Mouse (Mus musculus) MEL (cell line): ENCODE measurements around the gene Rsg1. TPM values are rescaled to one million over a fixed set of nuclear protein-coding genes. Genes with fewer than 3 reads are reported as not detected.

Source experiments
- DNase-seq: peaks from one replicate; pipeline ENCODE4 v3.0.0; 2011; ENCODE audit warnings: low read depth, low spot score
- H3K27ac ChIP-seq: 2 replicates; pipeline ENCODE4 v1.5.1; 2012; ENCODE audit warnings: low read depth, mild to moderate bottlenecking, control low read depth, low read length, moderate library complexity; ENCODE audit not compliant: control insufficient read depth
- H3K27me3 ChIP-seq, 2 experiments: fragments of 150-350 bp in 1 of 2; sonication (generic) in 1 of 2; 2 replicates each; pipeline ENCODE4 v1.6.1; 2012; ENCODE audit warnings: low read length in 2 of 2, mild to moderate bottlenecking in 2 of 2, improper control_type of control experiment in 1 of 2, moderate library complexity in 1 of 2; ENCODE audit not compliant: insufficient read depth in 2 of 2, control insufficient read depth in 1 of 2
- H3K36me3 ChIP-seq, 2 experiments: 2 replicates each; pipeline ENCODE4 v1.6.1; 2012 to 2014; ENCODE audit warnings: low read length in 2 of 2, improper control_type of control experiment in 1 of 2, inconsistent platforms in 1 of 2, mild to moderate bottlenecking in 1 of 2; ENCODE audit not compliant: insufficient read depth in 2 of 2, control insufficient read depth in 1 of 2
- H3K4me1 ChIP-seq, 2 experiments: fragments of 150-350 bp in 1 of 2; sonication (generic) in 1 of 2; 2 replicates each; pipeline ENCODE4 v1.6.1; 2012; ENCODE audit warnings: low read length in 2 of 2, improper control_type of control experiment in 1 of 2, mild to moderate bottlenecking in 1 of 2; ENCODE audit not compliant: insufficient read depth in 2 of 2, control insufficient read depth in 1 of 2
- H3K4me3 ChIP-seq, 2 experiments: fragments of 150-350 bp in 1 of 2; sonication (generic) in 1 of 2; 2 replicates each; pipeline ENCODE4 v1.5.1; 2012; ENCODE audit warnings: low read depth in 2 of 2, low read length in 2 of 2, mild to moderate bottlenecking in 2 of 2, moderate library complexity in 2 of 2, control low read depth in 1 of 2, improper control_type of control experiment in 1 of 2; ENCODE audit not compliant: control insufficient read depth in 1 of 2, insufficient read depth in 1 of 2
- H3K79me2 ChIP-seq: 2 replicates; pipeline ENCODE4 v1.6.1; 2012; ENCODE audit warnings: mild to moderate bottlenecking, low read length, moderate library complexity; ENCODE audit not compliant: control insufficient read depth, poor library complexity, insufficient read depth
- H3K9ac ChIP-seq: 2 replicates; pipeline ENCODE4 v1.6.1; 2012; ENCODE audit warnings: low read depth, mild to moderate bottlenecking, control low read depth, low read length, moderate library complexity; ENCODE audit not compliant: control insufficient read depth, poor library complexity, severe bottlenecking
- H3K9me3 ChIP-seq: fragments of 150-350 bp; sonication (generic); replicated peaks from 2 replicates; pipeline ENCODE4 v1.6.1; 2012; ENCODE audit warnings: mild to moderate bottlenecking, low read length, improper control_type of control experiment, moderate library complexity; ENCODE audit not compliant: insufficient read depth
- CTCF ChIP-seq, 3 experiments: IDR thresholded peaks in 2 of 3; conservative IDR thresholded peaks in 1 of 3; 2 replicates each; pipeline ENCODE4 v1.5.1; 2011 to 2012; ENCODE audit warnings: low read length in 3 of 3, low read depth in 2 of 3, mild to moderate bottlenecking in 2 of 3, improper control_type of control experiment in 1 of 3, inconsistent platforms in 1 of 3, mixed read lengths in 1 of 3, moderate library complexity in 1 of 3; ENCODE audit not compliant: control insufficient read depth in 1 of 3, insufficient read depth in 1 of 3, poor library complexity in 1 of 3, severe bottlenecking in 1 of 3
- E2F4 ChIP-seq: IDR thresholded peaks from 2 replicates; pipeline ENCODE4 v1.6.1; 2011; ENCODE audit warnings: low read depth, low read length, improper control_type of control experiment, borderline replicate concordance
- EP300 ChIP-seq, 2 experiments: IDR thresholded peaks; 2 replicates each; pipeline ENCODE4 v1.6.1; 2011; ENCODE audit warnings: improper control_type of control experiment in 2 of 2, low read length in 2 of 2, low read depth in 1 of 2, mild to moderate bottlenecking in 1 of 2
- ETS1 ChIP-seq: IDR thresholded peaks from 2 replicates; pipeline ENCODE4 v1.6.1; 2012; ENCODE audit warnings: low read depth, mild to moderate bottlenecking, inconsistent platforms, low read length, improper control_type of control experiment, moderate library complexity
- GATA1 ChIP-seq: IDR thresholded peaks from 2 replicates; pipeline ENCODE4 v1.6.1; 2011; ENCODE audit warnings: low read depth, low read length, improper control_type of control experiment
- HCFC1 ChIP-seq: IDR thresholded peaks from 2 replicates; pipeline ENCODE4 v1.6.1; 2012; ENCODE audit warnings: low read depth, mild to moderate bottlenecking, inconsistent platforms, low read length, improper control_type of control experiment, moderate library complexity
- MAFK ChIP-seq: IDR thresholded peaks from 2 replicates; pipeline ENCODE4 v1.6.1; 2011; ENCODE audit warnings: low read depth, mild to moderate bottlenecking, low read length, improper control_type of control experiment, borderline replicate concordance
- MAX ChIP-seq: IDR thresholded peaks from 2 replicates; pipeline ENCODE4 v1.6.1; 2011; ENCODE audit warnings: low read length, improper control_type of control experiment
- MXI1 ChIP-seq: IDR thresholded peaks from 2 replicates; pipeline ENCODE4 v1.6.1; 2011; ENCODE audit warnings: mild to moderate bottlenecking, low read depth, low read length, improper control_type of control experiment
- MYB ChIP-seq: IDR thresholded peaks from 2 replicates; pipeline ENCODE4 v1.6.1; 2011; ENCODE audit warnings: mild to moderate bottlenecking, low read depth, low read length, improper control_type of control experiment
- MYC ChIP-seq: IDR thresholded peaks from 2 replicates; pipeline ENCODE4 v1.6.1; 2011; ENCODE audit warnings: low read depth, mild to moderate bottlenecking, low read length, improper control_type of control experiment, moderate library complexity
- POLR2AphosphoS2 ChIP-seq: IDR thresholded peaks from 2 replicates; pipeline ENCODE4 v1.6.1; 2011; ENCODE audit warnings: low read length, improper control_type of control experiment
- RAD21 ChIP-seq: IDR thresholded peaks from 2 replicates; pipeline ENCODE4 v1.6.1; 2011; ENCODE audit warnings: mild to moderate bottlenecking, low read depth, low read length, improper control_type of control experiment
- RCOR1 ChIP-seq: IDR thresholded peaks from 2 replicates; pipeline ENCODE4 v1.6.1; 2012; ENCODE audit warnings: low read depth, mild to moderate bottlenecking, inconsistent platforms, low read length, improper control_type of control experiment
- SIN3A ChIP-seq: IDR thresholded peaks from 2 replicates; pipeline ENCODE4 v1.6.1; 2012; ENCODE audit warnings: low read length, improper control_type of control experiment, inconsistent platforms
- SMC3 ChIP-seq: IDR thresholded peaks from 2 replicates; pipeline ENCODE4 v1.6.1; 2011; ENCODE audit warnings: low read depth, low read length, improper control_type of control experiment
- TAL1 ChIP-seq: IDR thresholded peaks from 2 replicates; pipeline ENCODE4 v1.6.1; 2012; ENCODE audit warnings: mild to moderate bottlenecking, inconsistent platforms, low read length, moderate library complexity, mixed read lengths
- TBP ChIP-seq: IDR thresholded peaks from 2 replicates; pipeline ENCODE4 v1.8.0; 2011; ENCODE audit warnings: low read depth, low read length, improper control_type of control experiment
- TCF12 ChIP-seq: IDR thresholded peaks from 2 replicates; pipeline ENCODE4 v1.6.1; 2014; ENCODE audit warnings: low read depth, mild to moderate bottlenecking, inconsistent platforms, low read length, improper control_type of control experiment, moderate library complexity
- USF1 ChIP-seq: IDR thresholded peaks from 2 replicates; pipeline ENCODE4 v1.6.1; 2014; ENCODE audit warnings: low read depth, mild to moderate bottlenecking, inconsistent platforms, low read length, improper control_type of control experiment, moderate library complexity
- USF2 ChIP-seq, 2 experiments: IDR thresholded peaks; 2 replicates each; pipeline ENCODE4 v1.6.1; 2011 to 2012; ENCODE audit warnings: improper control_type of control experiment in 2 of 2, low read length in 2 of 2, borderline replicate concordance in 1 of 2, inconsistent platforms in 1 of 2, low read depth in 1 of 2, mild to moderate bottlenecking in 1 of 2; ENCODE audit not compliant: insufficient read depth in 1 of 2
- ZC3H11A ChIP-seq: IDR thresholded peaks from 2 replicates; pipeline ENCODE4 v1.6.1; 2012; ENCODE audit warnings: low read depth, mild to moderate bottlenecking, inconsistent platforms, low read length, improper control_type of control experiment
- ZKSCAN1 ChIP-seq: IDR thresholded peaks from 2 replicates; pipeline ENCODE4 v1.6.1; 2012; ENCODE audit warnings: low read depth, mild to moderate bottlenecking, inconsistent platforms, low read length, improper control_type of control experiment, moderate library complexity
- ZNF384 ChIP-seq: IDR thresholded peaks from 2 replicates; pipeline ENCODE4 v1.6.1; 2012; ENCODE audit warnings: low read depth, mild to moderate bottlenecking, inconsistent platforms, low read length, improper control_type of control experiment
- polyA plus RNA-seq, 2 experiments: library from polyadenylated mRNA; stranded (reverse) in 1 of 2; unstranded in 1 of 2; fragments of >175 nt in 1 of 2; fragments of >200 nt in 1 of 2; gene quantifications; 2 replicates each; pipeline versions ENCODE4 v1.2.1 to v1.2.4; 2012; ENCODE audit warnings: low replicate concordance in 2 of 2, low read depth in 1 of 2; ENCODE audit not compliant: insufficient read length in 2 of 2, insufficient read depth in 1 of 2, missing spikeins in 1 of 2
- total RNA-seq: library from RNA; depleted of rRNA; stranded (reverse); fragments of 300-350 nt; gene quantifications from 2 replicates; pipeline ENCODE4 v1.2.3, GENCODE M21; 2012

The Rsg1 gene
- total and polyA plus RNA-seq, 3 experiments, result 4.8 to 5.8 TPM; not detected in 1

GRCm38 (mm10) chr4:141268350-141268749, 54.6 kb downstream of the Rsg1 start:
- Histone ChIP-seq H3K9me3 (no peaks in the 10 kb centered on the region), H3K4me1 (peaks cover 0 to 14% of the 10 kb centered on the region in 2 experiments; a peak in 1 of 4 replicates), H3K36me3 (peaks cover 0 to 2% of the 10 kb centered on the region in 2 experiments; a peak in 1 of 4 replicates), H3K27ac (no peak overlapping the region), H3K4me3 (no peak overlapping the region), H3K79me2 (no peaks in the 10 kb centered on the region), H3K9ac (no peak overlapping the region), H3K27me3 (no peaks in the 10 kb centered on the region)
- TF ChIP-seq MYC (peak; percentile 54; the same call in 1 of the 2 replicates), RAD21 (peak; percentile 0), SMC3 (peak; percentile 14; the same call in 1 of the 2 replicates), ZC3H11A (no peak), ZKSCAN1 (no peak), CTCF (IDR thresholded peaks at IDR 0.05 in 2 of 3, conservative IDR thresholded peaks at IDR 0.05 in 1 of 3; ENCODE audit: control insufficient read depth in 1 of 3, insufficient read depth in 1 of 3, low read depth in 2 of 3, low read length in 3 of 3, poor library complexity in 1 of 3, severe bottlenecking in 1 of 3) (peak; percentile 28 to 53 (median 53)), ZNF384 (peak; percentile 56; the same call in 1 of the 2 replicates), MXI1 (0 out of 2 replicates have a peak, but pooled peaks have one; percentile 8)
- DNase-seq, result peak; percentile 58

DNA sequence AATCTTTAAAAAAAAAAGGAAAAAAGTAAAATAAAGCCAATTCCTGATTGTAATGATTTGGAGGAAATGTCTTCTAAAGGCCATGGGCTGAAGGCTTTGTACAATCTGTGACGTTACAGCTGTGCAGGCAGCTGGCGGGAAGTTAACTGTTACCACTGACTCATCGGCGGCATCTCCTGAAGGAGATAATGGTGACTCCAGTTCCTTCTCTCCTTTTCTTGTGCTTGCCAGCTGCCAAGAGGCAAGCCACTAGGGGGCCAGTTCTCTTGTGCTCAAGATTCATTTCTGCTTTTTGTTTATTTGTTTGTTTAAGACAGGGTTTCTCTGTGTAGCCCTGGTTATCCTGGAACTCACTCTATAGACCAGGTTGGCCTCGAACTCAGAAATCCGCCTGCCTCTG, 55.3 kb downstream of the Rsg1 start:
- no peak for TF ChIP-seq USF2 (IDR thresholded peaks at IDR 0.05; ENCODE audit: borderline replicate concordance in 1 of 2, insufficient read depth in 1 of 2, low read depth in 1 of 2, low read length in 2 of 2)
- peak; percentile 12; the same call in 1 of the 2 replicates for TF ChIP-seq RAD21
- TF ChIP-seq TAL1, result peak; percentile 22; the same call in 1 of the 2 replicates
- peak; percentile 88 for TF ChIP-seq ETS1
- TF ChIP-seq E2F4, result peak; percentile 86
- peak; percentile 67 for TF ChIP-seq SIN3A
- peak; percentile 50 to 62 (median 52) for TF ChIP-seq CTCF (IDR thresholded peaks at IDR 0.05 in 2 of 3, conservative IDR thresholded peaks at IDR 0.05 in 1 of 3; ENCODE audit: control insufficient read depth in 1 of 3, insufficient read depth in 1 of 3, low read depth in 2 of 3, low read length in 3 of 3, poor library complexity in 1 of 3, severe bottlenecking in 1 of 3)
- TF ChIP-seq GATA1, result peak; percentile 65; the same call in 1 of the 2 replicates
- TF ChIP-seq MYB, result 0 out of 2 replicates have a peak, but pooled peaks have one; percentile 43
- 0 out of 2 replicates have a peak, but pooled peaks have one; percentile 35 for TF ChIP-seq HCFC1
- TF ChIP-seq EP300 (IDR thresholded peaks at IDR 0.05; ENCODE audit: low read depth in 1 of 2, low read length in 2 of 2), result peak; percentile 58 to 63
- TF ChIP-seq ZC3H11A, result 0 out of 2 replicates have a peak, but pooled peaks have one; percentile 13
- peak; percentile 54; the same call in 1 of the 2 replicates for TF ChIP-seq MAX
- no peak for TF ChIP-seq MAFK
- peak; percentile 55 for TF ChIP-seq SMC3
- TF ChIP-seq USF1, result no peak
- TF ChIP-seq TBP, result 0 out of 2 replicates have a peak, but pooled peaks have one; percentile 12
- peak; percentile 67 for TF ChIP-seq RCOR1
- peak; percentile 68 for TF ChIP-seq TCF12
- TF ChIP-seq POLR2AphosphoS2, result no peak
- TF ChIP-seq, all 39 proteins: peak for 16
- peak; percentile 87 for DNase-seq
- peaks cover 0 to 14% of the 10 kb centered on the region in 2 experiments; a peak in 1 of 4 replicates for H3K4me1 ChIP-seq
- peaks cover 0 to 2% of the 10 kb centered on the region in 2 experiments; a peak in 1 of 4 replicates for H3K36me3 ChIP-seq
- H3K9ac ChIP-seq, result no peak overlapping the region
- no peaks in the 10 kb centered on the region for H3K27me3 ChIP-seq
- no peak overlapping the region for H3K27ac ChIP-seq
- H3K79me2 ChIP-seq, result no peaks in the 10 kb centered on the region
- no peak overlapping the region for H3K4me3 ChIP-seq
- no peaks in the 10 kb centered on the region for H3K9me3 ChIP-seq
